Mouse (Mus musculus) bone marrow macrophage, adult 2 months (primary cell): ENCODE measurements around the gene Adgrl1.

Experiments used
- CTCF ChIP-seq: IDR thresholded peaks from 2 replicates; pipeline ENCODE4 v1.5.1; 2012; ENCODE audit warnings: low read depth, mild to moderate bottlenecking, low read length, moderate library complexity
- POLR2A ChIP-seq: IDR thresholded peaks from 2 replicates; pipeline ENCODE4 v1.6.1; 2012; ENCODE audit warnings: mild to moderate bottlenecking, low read depth, low read length, borderline replicate concordance

DNA sequence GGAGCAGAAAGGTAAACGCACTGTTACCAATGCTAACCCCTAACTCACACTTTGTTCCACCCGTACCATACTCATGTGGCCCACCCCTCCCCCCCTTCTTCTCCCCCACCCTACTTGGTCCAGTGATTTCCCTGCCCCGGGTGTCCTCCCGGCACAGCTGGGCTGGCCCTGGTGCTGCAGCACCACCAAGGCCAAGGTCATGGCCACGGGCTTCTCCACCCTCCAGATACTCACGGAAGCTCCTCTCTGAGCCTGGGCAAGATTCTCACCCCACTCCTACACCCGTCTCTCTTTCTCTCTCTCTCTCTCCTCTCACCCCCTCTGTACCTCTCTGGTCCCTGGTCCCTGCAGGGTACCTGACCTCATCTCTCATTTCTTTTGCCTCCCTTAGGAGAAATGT, 26.4 kb downstream of the Adgrl1 start:
- TF ChIP-seq CTCF: no peak
- TF ChIP-seq POLR2A: no peak
